Mouse (Mus musculus) testis, postnatal 10 days (tissue): ENCODE results near the gene Pomgnt1.

ENCODE experiments used
- DNase-seq: peaks from one replicate; pipeline ENCODE4 v3.0.0; 2021; ENCODE audit warnings: low spot score

Gene Pomgnt1

GRCm38 (mm10) chr4:116123602-116124519 lies at the start of gene Pomgnt1, which contains the start of gene Rad54l:
Gene Pomgnt1 (plus strand): TSS chr4:116123840.
Gene Rad54l (minus strand): TSS chr4:116123690.
- DNase-seq = peak; percentile 83

- no peak for DNase-seq
These were observed 49.4 kb upstream of the Pomgnt1 start for GRCm38 (mm10) chr4:116074145-116074675.

GRCm38 (mm10) chr4:116074861-116075620 lies 48.6 kb upstream of the Pomgnt1 start, which contains the start of the genes Uqcrh and Lrrc41:
Gene Uqcrh (minus strand): TSS chr4:116075071.
Gene Lrrc41 (plus strand): TSS chr4:116075269.
- peak; percentile 96 for DNase-seq

- DNase-seq = peak; percentile 83
These were observed 47.8 kb upstream of the Pomgnt1 start for GRCm38 (mm10) chr4:116075631-116076368.

- peak; percentile 74 for DNase-seq
These were observed 47.0 kb upstream of the Pomgnt1 start for GRCm38 (mm10) chr4:116076369-116077231.

- DNase-seq = no peak
These were observed 46.2 kb upstream of the Pomgnt1 start for GRCm38 (mm10) chr4:116077240-116078095.

- no peak for DNase-seq
These were observed 35.0 kb upstream of the Pomgnt1 start for GRCm38 (mm10) chr4:116088510-116089249.

- no peak for DNase-seq
These were observed 27.3 kb upstream of the Pomgnt1 start for GRCm38 (mm10) chr4:116096291-116096690.

- DNase-seq = no peak
These were observed 26.4 kb upstream of the Pomgnt1 start for GRCm38 (mm10) chr4:116097211-116097610.

GRCm38 (mm10) chr4:116100959-116101358 lies 22.7 kb upstream of the Pomgnt1 start:
- no peak for DNase-seq

GRCm38 (mm10) chr4:116105278-116105677 lies 18.4 kb upstream of the Pomgnt1 start:
- no peak for DNase-seq

- no peak for DNase-seq
These were observed 12.9 kb upstream of the Pomgnt1 start for GRCm38 (mm10) chr4:116110695-116111094.

- no peak for DNase-seq
These were observed 12.2 kb upstream of the Pomgnt1 start for GRCm38 (mm10) chr4:116111486-116111885.

- no peak for DNase-seq
These were observed 878 bp upstream of the Pomgnt1 start for GRCm38 (mm10) chr4:116122762-116123161.

- no peak for DNase-seq
These were observed 2.3 kb downstream of the Pomgnt1 start for GRCm38 (mm10) chr4:116125803-116126386.

GRCm38 (mm10) chr4:116127956-116128355 lies 4.3 kb downstream of the Pomgnt1 start:
- no peak for DNase-seq

- no peak for DNase-seq
These were observed 9.5 kb downstream of the Pomgnt1 start for GRCm38 (mm10) chr4:116133126-116133525.

GRCm38 (mm10) chr4:116134990-116135389 lies 11.3 kb downstream of the Pomgnt1 start:
- DNase-seq = no peak
